Mouse (Mus musculus): ENCODE measurements around the gene Il6.
"Not testable (repeated sequence)": the region's sequence is repeated elsewhere in the genome, so short reads cannot be mapped to it uniquely, and the experiment has no call there.

Il6 gene

DNA sequence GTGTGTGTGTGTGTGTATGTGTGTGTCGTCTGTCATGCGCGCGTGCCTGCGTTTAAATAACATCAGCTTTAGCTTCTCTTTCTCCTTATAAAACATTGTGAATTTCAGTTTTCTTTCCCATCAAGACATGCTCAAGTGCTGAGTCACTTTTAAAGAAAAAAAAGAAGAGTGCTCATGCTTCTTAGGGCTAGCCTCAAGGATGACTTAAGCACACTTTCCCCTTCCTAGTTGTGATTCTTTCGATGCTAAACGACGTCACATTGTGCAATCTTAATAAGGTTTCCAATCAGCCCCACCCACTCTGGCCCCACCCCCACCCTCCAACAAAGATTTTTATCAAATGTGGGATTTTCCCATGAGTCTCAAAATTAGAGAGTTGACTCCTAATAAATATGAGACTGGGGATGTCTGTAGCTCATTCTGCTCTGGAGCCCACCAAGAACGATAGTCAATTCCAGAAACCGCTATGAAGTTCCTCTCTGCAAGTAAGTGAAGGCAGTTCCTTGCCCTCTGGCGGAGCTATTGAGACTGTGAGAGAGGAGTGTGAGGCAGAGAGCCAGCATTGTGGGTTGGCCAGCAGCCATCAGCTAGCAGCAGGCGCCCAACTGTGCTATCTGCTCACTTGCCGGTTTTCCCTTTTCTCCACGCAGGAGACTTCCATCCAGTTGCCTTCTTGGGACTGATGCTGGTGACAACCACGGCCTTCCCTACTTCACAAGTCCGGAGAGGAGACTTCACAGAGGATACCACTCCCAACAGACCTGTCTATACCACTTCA, at the start of gene Il6:
TSS of gene Il6 (plus strand) at position 389 of the 778 bp plus-strand sequence.
- DNase-seq (ENCODE audit: low spot score in 2 of 2) = peak; percentile 45 to 46

- DNase-seq (ENCODE audit: low spot score in 2 of 2) = no peak
Observed at GRCm38 (mm10) chr5:29963488-29963887, 49.4 kb upstream of the Il6 start.

- no peak for DNase-seq (ENCODE audit: low spot score in 2 of 2)
Observed at GRCm38 (mm10) chr5:29970212-29970611, 42.7 kb upstream of the Il6 start.

DNA sequence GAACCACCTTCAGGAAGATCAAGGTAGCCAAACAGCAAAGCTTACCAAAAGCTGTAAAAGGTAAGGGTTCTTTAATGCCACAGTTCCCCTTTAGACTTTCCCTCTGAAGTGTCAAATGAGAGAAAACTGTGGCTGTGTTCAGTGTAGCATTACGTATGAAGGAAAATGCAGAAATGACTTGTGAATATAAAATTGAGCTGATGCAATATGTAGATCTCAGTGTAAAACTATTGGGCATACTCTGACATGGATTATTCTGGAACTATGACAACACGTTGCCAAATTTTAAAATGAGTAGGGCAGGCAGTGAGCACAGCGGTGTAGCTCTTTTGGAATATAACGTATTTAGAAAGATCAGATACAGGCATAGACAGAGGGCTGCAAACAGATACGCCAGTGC, 40.1 kb upstream of the Il6 start:
- DNase-seq (ENCODE audit: low spot score in 2 of 2) = no peak

- no peak for DNase-seq (ENCODE audit: low spot score in 2 of 2)
Observed at GRCm38 (mm10) chr5:29973533-29973932, 39.4 kb upstream of the Il6 start.

DNA sequence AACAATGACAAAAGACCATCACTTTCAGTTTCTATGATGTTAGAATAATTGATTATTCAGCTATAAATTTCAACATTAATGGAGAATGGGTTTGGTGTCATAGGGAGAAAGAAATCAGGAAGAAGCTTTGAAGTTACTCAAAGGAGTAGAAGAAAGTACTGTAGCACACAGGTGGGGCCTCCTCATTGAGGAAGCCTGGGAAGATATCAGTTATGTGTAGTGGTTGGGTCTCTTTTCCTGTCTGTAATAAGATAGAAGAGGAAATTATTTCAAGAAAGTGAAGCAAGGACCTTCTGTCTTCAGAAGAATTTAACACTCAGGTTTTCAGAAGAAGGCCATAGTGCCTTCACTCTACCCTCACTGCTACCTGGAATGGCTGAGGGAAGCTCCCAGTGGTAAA, 38.8 kb upstream of the Il6 start:
- DNase-seq (ENCODE audit: low spot score in 2 of 2) = no peak

DNA sequence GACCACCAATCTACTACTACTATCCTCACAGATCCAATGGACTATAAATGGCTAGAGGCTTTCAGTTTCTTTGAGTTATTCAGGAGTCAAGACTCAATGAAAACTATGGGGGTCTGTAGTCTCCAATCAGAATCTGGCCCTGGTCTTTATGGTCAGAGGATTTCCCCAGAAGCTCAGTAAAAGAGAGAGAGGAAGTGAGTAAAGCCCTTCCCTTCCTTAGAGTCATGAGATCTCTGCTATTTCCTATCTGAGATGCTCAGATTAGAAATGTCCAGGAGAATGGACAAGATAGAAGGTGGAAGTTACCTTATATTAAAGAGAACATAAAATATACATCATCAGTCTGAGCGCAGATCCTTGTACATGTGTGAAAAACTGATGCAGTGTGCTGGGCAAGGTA, 19.3 kb upstream of the Il6 start:
- no peak for DNase-seq (ENCODE audit: low spot score in 2 of 2)

DNA sequence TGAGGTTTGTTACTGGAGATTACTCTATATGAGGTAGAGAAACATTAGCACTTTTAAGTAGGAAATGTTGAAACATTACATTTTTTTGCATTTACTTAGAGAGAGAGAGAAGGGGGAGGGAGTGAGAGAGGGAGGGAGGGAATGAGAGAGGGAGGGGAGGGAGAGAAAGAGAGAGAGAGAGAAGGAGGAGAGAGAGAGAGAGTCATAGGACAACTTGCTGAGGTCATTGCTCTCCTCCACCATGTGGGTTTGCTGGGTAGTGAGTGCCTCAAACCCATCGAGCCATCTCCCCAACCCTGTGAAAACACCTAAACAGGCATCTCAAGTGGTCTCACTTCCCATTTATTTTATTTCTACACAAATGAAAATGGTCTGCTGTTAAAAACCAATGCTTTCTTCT, 18.6 kb upstream of the Il6 start:
- DNase-seq (ENCODE audit: low spot score in 2 of 2) = no peak

DNA sequence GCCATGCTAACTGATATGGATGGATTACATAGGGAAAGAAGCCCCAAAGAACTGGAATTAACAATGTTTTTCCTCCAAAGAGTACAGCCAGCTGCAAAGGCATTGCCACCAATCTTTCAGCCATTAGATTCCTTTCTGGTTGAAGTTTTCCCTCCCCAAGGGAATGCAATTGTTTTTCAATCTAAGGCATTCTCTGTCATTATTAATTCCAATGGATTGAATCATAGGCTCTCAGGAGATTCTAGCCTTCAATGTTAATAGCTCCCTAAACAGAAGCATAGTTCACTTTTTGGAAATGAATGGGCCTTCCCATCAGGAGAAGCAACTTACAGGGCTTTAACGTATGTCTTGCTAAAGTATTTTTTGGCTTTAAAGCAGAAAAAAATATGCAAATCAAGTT, 15.6 kb upstream of the Il6 start:
- no peak for DNase-seq (ENCODE audit: low spot score in 2 of 2)

DNA sequence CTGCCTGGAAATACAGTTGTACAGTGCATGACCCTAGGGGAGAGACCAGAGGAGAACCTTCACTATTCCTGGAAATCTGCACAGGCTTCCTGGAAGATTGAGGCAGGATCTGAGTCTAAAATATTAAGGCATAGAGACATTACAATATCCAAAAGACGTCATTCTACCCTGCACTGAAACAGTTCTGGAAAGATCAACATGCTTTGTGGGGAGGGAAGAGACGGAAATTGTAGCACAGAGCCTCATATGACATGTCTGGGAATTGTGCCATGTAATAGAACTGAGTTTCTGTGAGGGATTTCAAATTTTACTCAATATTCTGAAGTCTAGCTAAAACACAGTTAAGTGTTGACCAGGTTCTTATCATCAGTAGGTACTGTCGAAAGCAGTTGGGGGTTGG, 12.0 kb upstream of the Il6 start:
- no peak for DNase-seq (ENCODE audit: low spot score in 2 of 2)

- peak; percentile 11 to 29 for DNase-seq (ENCODE audit: low spot score in 2 of 2)
Observed at GRCm38 (mm10) chr5:30014580-30014979, 1.7 kb downstream of the Il6 start.

GRCm38 (mm10) chr5:30035862-30036261, 22.9 kb downstream of the Il6 start:
- DNase-seq (ENCODE audit: low spot score in 2 of 2) = not testable (repeated sequence)

DNA sequence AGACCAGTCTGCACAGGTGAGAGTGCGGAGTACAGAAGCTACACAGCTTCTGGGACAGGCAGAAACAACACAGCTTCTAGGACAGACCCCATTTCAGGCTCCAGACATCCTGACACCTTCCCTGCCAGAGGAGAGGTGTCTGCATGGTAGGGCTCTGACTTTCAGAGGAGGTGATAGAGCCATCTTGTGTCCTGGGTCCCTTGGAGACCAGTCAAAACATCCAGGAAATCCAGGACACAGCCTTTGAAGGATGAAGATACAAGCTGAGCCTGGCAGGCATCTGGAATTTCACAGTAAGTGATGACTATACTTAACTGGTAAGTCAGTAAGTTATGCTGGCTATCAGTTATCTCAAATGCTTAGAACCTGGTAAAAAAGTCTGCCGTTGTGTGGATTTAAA, 24.2 kb downstream of the Il6 start:
- DNase-seq (ENCODE audit: low spot score in 2 of 2) = not testable (repeated sequence)

DNA sequence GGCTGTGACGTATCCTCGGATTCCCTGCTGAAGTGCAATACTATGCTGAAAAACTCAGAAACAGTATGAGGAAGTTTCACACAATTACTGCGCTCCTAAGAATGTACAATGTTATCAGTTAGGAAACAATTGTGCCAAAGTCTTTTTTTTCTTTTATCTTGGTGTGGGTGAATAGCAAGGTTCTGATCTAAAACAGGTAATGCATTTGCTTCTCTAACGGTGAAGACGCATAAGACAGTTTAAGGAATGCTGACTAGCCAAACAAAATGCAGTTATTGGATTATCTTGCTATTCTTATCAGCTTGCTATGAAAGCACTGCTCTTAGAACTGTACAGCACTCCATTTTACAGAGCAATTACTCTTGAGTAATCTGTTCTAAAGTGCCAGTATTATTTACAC, 26.4 kb downstream of the Il6 start:
- DNase-seq (ENCODE audit: low spot score in 2 of 2) = not testable (repeated sequence)

- not testable (repeated sequence) for DNase-seq (ENCODE audit: low spot score in 2 of 2)
Observed at GRCm38 (mm10) chr5:30039841-30040240, 26.9 kb downstream of the Il6 start.

GRCm38 (mm10) chr5:30058216-30058731, 45.4 kb downstream of the Il6 start:
- no peak for DNase-seq (ENCODE audit: low spot score in 2 of 2)

DNA sequence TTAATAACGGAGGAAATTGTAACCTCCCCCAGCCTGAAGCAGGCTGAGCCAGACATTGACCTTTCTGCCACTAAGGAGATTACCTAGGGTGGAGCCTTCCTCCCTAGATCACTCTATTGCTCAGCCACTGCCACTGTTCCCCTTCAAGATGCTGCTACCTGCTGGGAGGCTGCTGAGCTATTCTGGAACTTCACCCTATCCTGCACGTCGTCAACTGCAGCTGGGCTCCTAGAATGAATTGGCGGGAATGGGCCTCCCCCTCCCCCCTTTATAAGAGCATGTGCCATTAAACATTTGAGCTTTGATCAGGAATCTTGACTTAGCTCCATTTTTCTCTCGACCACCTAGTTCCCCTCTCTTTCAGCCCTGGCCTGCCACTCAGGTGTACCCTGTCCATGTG, 46.7 kb downstream of the Il6 start:
- not testable (repeated sequence) for DNase-seq (ENCODE audit: low spot score in 2 of 2)

GRCm38 (mm10) chr5:30067726-30068125, 54.8 kb downstream of the Il6 start:
- no peak for DNase-seq (ENCODE audit: low spot score in 2 of 2)
